Mouse (Mus musculus): ENCODE measurements at regions not wholly inside any gene's neighbourhood (a gene's known extent, or its start where the extent isn't known, plus 50 kb on each side); places are given as distances from the start of the nearest gene placed in this dataset.

GRCm38 (mm10) chr3:144136432-144136831 is 68.6 kb downstream of the Lmo4 start:
- TF ChIP-seq CTCF (IDR thresholded peaks at IDR 0.05; ENCODE audit: borderline replicate concordance, control insufficient read depth, extremely low read depth, insufficient read depth, low read length, poor library complexity) (no peak), POLR2A (IDR thresholded peaks at IDR 0.05; ENCODE audit: control insufficient read depth, extremely low read depth, insufficient read depth, low read length, poor library complexity) (no peak)

All from thymus, adult 2 months (tissue).